Mouse (Mus musculus) thymus, postnatal 25 days (tissue): ENCODE results near the gene Hcn1.
"Not testable (repeated sequence)": the region's sequence is repeated elsewhere in the genome, so short reads cannot be mapped to it uniquely, and the experiment has no call there.

Source experiments
- DNase-seq: peaks from one replicate; pipeline ENCODE4 v3.0.0; 2022

The Hcn1 gene

DNA sequence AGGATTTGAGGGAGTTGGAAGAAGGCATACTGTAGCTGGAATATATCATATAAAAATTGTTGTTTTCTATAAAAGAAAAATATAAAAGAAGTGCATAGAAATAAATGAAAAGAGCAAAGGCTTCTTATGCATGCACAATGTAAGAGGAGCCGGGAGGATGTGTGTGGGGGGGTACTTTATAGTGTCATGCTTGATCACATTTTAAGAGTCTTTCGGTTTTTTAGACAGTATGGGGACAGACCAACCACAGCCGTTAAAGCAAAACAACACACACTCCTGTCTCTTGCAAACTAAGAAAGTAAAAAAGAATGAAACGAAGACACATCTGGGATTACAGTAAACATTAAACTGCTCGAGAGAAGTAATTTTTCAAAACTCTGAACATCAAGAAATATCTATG, 290.0 kb downstream of the Hcn1 start:
- DNase-seq, result no peak

DNA sequence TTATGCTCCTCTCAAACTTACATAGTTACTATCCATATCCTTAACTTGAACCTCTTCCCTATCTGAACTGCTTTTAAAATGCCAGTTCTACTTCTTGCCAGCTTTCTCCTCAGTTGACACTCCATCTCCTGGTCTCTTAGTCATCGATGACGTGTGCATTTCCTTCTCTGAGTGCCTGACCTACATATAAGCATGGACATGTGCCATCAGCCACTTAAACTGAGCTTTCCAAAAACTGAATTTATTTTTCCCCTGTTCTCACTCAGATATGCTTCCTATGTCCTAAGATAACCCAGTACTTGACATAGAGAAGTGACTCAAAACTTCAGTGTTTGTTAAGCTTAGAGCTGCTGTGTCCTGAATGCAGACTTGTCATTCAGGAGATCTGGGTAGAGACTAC, 295.9 kb downstream of the Hcn1 start:
- no peak for DNase-seq

DNA sequence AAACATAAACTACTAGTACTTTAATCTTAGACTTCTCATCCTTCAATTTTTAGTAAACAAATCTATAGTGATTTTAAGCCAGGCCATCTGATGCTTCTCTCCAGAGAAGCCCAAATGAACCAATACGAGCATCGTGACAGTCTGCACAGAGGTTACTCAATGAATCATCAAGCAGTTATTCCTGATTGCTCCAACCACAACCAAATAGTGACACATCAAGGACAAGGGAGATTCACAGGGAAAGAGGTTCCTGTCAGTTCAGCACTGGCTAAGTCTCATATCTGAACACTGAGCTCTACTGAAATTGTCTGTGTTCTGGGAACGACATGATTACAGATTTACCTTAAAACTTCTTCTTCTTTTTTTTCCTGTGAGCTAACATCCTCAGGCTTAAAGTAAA, 305.7 kb downstream of the Hcn1 start:
- no peak for DNase-seq

DNA sequence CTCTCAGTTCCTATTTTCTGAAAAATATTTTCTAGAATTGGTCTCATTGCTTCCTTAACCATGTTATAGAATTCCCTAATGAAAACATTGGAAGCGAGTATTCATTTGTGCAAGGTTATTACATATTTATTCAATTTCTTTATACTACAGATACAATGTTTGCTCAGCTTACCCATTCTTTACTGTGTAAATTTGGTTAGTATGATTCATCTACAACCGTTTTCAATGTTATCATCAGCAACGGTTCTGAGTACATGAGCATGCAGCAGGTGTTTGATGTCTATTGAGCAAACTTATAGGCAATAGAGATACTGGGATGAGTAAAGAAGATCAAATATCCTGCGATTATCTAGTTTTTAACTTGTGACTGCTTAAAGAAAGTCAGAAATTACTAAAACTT, 327.6 kb downstream of the Hcn1 start:
- no peak for DNase-seq

DNA sequence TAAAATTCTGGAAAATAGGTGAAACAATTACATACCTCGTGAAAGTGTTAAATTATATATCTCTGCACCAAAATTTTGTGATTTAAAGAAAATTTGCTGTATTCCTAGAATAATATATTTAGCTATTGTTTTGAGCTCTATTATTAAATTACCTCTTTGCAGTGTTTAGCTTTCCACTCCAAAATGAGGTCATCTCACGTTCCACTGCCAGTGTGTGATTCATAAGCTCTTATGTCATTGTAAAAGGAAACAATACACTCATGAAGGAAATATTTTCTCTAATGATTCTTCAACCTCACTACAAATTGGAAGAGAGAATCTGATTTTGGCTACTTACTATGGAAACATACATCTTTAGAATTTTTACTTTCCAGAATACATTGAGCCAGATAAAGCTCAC, 329.6 kb downstream of the Hcn1 start:
- DNase-seq, result no peak

DNA sequence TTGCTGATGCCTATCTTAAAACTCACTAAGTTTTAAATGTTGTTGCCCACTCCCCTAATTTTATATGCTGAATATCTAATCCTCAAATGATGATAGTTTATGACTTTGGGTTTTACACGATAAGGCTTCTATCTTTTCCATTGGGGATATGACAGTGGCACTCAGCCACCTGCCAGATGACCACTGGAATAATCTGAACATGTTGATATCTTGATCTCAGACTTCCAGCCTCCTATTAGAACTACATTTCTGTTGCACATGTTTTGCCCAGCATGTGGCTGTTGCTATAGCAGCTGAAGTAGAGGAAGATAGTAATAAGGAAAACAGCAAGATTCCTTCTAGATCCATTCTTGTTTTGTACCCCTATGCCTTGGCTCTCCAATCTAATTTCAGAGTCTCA, 336.6 kb downstream of the Hcn1 start:
- DNase-seq, result no peak

DNA sequence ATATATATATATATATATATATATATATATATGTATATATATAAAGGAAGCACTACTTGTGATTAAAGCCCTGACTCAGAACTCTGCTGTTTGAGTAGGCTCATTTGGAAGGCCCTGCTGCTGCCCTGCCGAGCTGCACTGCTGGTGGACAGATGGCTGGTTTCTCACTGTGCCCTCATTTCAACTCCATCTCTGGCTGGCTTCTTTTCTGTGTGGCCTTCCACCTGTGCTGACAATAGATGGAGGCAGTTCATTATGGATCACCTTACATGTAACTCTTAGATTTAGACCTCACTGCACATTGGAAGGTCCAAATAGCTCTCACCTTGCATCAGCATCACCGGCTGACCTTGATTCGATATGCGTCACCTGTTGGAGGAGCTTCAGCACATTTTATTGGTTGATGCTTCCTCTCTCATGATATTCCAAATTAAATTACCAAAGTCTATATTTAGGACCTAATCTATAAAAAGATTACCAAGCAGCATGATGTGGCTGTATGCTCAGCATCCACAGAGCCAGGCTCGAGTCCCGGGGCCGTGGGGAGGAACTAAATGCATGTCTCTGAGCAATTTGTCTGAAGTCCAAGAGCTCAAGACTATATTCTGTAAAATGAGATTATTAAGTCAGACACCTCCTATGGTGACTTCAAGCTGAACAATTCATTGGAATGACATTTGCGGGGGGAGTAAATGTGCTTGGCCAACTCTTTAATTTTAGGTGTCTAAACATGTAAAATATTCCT, 338.6 kb downstream of the Hcn1 start:
- DNase-seq, result no peak

DNA sequence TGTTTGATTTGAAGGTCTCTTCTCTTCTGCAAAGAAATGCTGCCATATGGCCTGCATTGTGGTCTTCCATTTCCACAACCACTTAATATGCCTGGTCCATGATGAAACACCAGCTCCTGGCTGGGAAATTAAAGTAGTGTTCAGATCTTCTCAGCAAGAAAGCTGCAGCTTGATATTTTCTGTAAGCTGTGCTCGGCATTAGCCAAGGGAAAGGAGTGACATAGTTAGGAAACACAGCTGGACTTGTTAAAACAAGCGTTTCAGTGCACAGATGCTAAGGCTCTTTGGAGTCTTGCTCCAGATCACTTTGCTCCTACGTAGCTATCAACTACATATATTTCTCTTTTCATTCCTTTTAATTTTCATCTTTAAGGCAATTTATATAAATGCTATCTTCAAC, 344.7 kb downstream of the Hcn1 start:
- DNase-seq, result no peak

DNA sequence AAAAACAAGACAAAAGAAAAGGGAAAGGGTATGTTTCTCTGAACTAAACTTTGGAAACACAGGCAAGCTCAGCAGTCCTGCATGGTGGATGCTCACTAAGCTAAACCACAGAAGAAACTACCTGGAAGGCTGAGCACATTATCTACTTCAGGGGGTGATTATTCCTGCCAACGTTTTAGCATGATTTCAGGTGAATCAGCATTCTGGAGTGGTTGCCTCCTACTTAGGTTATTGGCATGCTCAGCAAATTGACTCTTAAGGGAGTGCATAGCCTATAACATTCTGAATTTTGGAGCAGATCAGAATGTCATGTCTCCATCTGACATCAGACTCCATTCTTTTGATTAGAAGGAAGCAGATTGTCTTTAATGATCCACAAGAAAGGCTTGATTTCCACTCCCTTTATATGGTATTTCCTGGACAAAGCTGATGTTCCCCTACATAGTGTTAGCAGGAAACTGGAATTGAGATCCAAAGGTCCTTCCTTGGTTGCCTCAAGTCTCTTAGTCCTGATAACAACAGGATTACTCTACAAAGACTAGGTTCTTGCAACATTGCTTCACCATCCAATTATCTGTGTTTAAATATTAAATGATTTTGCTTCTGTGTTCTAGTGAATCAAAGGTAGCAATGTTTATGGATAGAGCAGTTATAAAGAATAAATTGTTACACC, 345.7 kb downstream of the Hcn1 start:
- DNase-seq, result no peak

DNA sequence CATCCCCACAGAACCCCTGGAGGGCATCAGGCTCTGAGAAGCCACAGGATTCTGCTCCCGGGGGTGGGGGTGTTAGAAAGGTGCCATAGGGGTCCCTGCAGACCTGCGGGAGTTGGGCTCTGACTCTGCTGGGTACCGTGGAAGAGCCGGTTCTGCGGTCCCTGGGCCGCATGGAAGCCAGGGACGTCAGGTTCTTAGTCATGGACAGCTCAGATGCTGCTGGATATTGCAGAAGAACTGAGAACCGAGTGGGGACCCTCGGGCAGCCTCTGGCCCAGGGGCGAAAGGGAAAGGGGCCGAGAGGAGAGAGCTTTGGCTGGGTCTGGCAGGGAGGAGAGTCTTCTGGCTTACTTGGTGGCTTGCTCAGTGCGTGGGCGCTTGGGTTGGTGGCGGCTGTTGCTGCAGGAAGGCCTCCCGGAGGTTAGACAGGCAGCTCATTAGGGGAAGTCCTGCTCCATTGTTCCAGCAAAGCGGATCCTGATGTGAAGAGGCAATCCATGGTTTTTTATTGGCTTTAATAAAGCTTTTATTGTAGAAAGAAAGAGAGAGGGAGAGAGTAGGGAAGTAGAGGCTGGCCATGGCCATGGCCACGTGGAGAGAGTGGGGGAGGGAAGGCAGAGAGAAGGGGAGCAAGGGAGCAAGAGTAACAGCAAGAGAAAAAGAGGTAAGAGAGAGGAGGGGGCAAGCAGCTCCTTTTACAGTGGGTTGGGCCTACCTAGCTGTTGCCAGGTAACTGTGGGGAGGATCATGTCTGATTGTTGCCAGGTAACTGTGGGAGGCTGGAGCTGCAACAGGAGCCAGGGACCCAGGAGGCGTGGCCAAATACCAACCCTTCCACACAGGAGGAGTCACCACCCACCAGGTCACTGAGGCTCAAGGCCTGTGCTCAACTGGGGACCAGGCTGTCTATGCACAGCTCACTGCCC, 356.6 kb downstream of the Hcn1 start:
- no peak for DNase-seq

DNA sequence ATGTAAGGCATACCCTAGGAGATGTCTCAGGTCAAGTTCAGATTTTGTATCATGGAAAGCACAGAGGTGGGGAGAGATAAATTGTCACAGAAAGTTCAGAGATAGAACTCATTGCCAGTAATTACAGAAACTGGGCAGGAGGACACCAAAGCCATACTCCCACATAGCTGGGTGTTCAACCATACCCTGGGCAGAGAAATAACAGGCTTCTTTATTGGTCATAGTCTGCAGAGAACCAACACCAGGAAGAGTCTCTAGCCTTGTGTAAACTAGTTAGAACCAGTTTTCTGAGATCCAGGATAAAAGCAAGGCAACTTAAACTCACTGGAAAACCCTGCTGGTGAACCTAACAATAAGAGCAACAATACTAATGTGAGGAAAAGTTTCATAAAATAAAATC, 362.5 kb downstream of the Hcn1 start:
- DNase-seq, result no peak

DNA sequence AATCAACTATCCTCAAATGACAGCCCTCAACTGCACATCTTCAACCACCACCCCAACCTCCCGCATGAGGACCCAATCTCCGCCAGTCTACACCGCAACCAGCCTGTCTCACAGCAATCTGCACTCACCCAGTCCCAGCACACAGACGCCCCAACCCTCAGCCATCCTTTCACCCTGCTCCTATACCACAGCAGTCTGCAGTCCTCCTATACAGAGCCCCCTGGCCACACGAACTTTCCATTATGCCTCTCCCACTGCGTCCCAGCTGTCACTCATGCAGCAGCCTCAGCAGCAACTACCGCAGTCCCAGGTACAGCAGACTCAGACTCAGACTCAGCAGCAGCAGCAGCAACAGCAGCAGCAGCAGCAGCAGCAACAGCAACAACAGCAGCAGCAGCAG, 373.3 kb downstream of the Hcn1 start:
- no peak for DNase-seq

DNA sequence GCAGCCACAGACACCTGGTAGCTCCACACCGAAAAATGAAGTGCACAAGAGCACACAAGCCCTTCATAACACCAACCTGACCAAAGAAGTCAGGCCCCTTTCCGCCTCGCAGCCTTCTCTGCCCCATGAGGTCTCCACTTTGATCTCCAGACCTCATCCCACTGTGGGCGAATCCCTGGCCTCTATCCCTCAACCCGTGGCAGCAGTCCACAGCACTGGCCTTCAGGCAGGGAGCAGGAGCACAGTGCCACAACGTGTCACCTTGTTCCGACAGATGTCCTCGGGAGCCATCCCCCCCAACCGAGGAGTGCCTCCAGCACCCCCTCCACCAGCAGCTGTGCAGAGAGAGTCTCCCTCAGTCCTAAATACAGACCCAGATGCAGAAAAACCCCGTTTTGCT, 373.7 kb downstream of the Hcn1 start:
- DNase-seq, result no peak

DNA sequence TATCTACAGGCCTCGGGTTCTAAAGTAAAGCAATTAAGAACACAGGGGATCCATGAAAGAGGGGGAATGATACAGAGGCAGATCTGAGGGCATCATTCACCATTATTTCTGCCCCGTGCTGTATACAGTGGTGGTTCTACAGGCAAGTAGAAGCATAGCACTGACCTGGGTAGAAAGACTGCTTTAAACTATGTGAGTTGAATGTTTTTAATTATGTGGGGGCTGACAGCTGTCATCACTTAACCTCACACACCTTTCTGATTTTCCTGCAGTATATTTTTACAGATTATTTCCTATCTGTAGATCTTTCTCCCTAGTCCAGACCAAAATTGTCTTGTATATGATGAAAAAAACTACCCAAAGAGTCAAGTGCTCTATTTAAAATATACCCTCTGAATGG, 382.2 kb downstream of the Hcn1 start:
- DNase-seq, result no peak

DNA sequence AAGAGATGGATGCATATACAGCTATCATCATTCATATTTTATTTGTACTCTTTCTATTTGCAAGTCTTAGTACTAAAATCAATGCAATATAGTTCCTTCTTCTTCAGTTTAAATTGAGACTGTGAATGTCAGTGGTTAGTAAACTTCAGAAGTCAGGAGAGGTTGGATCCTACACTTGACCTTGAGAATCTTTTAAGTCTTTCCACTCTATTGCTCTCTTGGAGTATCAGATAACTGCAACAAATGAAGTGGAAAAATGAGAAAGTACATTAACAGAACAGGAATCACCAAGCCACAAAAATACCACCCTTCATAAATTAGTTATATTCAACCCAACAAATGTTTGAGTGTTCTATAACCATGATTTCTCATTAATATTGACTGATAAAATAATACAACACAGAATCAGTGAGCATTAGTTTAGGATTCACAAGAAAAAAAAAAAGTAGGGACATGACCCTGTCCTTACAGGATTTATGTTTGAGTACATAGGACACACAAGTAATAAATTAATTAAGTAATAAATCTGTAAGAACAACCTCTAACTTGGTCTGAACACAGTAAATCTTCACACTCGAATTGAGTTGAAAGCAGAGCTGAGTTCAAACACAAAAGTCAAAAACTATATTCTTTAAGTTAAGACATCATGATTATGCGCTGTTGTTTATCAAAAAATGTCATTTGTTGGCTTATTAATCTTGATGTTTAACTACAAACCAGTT, 397.8 kb downstream of the Hcn1 start:
- no peak for DNase-seq

DNA sequence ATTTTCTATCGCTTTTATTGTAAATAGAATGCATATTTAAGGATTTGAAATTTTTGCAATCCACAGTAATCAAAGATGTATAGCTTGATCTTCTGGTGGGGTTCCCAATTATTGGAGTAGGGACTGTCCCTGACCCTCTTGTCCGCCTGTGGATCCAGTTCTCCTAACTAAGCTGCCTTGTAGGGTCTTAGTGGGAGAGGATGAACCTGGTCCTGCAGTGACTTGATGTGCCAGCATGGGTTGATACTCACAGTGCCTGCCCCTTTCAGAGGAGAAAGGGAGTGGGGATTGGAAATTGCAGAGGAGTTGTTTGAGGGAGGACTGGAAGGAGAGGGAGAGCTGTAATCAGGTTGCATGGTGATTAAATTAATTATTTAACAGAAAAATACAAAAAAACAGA, 398.4 kb downstream of the Hcn1 start:
- no peak for DNase-seq

DNA sequence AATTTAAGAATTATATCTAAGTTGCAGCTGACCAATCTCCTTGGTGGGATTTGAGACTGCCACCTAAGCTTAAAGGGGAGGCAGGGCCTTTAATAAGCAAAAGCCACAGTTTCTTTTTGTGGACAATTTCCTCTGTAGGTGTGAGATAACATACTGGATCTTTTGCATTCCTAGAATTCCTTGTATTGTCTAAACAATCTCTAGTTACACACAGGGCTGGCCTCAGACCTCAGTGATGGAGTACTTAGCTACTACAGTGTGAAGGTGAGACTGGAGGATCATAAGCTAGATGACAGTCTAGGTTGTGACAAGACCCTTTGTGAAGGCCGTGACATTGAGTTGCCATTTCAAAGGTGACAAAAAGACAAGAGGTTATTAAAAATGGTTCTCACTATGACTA, 419.1 kb downstream of the Hcn1 start:
- DNase-seq, result no peak

DNA sequence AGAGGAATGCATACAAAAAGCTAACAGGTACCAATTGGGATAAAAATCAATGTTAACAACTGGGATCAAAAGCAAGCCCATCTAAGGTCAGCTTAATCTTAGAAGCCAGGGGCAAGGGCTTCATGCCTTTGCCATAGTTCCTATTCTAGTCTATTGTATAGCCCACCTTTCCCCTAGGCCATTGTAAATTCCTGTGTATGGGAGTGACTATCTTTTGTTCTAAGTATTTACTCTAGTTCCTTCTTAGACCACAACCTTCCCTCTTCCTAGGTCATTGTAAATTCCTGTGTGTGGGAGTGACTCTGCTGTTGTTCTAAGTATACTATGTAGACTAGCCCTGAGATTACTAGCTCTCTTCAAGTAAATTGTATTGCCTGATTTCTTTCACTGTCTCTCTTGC, 420.8 kb downstream of the Hcn1 start:
- not testable (repeated sequence) for DNase-seq

DNA sequence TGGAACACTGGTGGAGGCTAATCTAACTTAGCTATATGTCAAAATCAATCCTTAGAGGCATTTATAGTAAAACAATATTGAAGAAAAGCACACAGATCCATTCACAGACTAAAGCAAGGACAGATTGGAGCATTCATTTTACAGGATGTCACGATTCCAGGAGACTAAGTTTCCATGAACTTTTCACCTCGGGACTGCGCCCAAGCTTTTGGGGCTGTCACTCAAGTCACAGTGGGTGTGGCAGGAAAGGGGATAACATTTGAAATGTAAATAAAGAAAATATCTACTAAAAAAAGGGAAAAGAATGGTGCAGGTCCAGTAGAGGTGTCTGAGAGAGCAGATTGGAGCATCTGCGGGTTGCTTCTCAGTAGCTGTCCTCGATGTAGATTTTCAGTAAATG, 421.3 kb downstream of the Hcn1 start:
- no peak for DNase-seq

DNA sequence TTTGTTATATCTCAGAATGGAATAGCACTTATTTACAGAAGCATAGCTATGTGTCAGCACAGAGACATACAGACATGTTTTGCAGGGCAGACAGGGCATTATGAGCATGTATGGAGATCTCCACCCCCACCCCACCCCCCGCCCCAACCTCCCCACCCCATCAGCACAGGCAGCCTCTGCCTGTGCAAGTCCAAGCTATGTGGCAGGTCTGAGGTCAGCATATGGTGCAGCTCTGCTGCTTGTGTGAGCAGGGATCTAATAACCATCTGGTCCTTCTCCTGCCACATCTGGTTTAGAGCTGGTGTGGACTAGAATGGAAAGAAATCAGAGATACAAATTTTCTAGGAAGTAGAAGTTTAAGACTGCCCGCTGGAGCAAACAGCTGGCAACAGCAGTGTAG, 424.4 kb downstream of the Hcn1 start:
- no peak for DNase-seq

DNA sequence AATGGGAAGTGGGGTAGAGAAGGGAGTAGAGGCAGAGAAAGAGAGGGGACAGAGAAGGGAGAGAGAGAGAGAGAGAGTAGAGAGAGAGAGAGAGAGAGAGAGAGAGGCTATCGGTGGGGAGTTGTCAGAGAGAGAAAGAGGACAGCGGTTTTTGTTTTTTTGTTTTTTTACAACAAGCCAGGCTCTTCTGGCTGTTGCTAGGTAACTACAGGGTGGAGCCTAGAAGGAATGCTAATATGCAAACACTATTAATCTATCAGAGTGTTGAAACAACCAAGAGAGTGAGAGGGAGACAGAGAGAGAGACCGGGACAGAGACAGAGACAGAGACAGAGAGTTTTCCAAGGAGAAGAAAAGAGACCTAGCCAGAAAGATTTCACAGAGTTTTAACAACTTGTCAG, 425.7 kb downstream of the Hcn1 start:
- DNase-seq, result no peak

DNA sequence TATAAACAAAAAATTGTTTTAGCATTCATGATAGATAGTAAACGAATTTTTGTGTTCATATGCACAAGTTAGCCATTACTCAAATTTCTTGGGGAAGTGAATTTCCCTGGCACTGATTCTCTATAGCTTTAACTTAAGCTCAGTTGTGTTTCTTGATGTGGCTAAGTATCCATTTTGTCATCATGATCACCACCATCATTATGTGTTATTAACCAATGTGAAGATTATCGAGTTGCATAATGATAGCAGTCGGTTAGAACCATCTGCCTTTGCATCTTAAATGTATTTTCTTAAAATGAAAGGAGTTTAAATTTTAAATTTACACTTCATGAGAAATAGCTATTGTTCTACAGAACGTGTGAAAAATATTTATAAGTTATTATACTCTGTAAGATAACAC, 426.5 kb downstream of the Hcn1 start:
- no peak for DNase-seq

DNA sequence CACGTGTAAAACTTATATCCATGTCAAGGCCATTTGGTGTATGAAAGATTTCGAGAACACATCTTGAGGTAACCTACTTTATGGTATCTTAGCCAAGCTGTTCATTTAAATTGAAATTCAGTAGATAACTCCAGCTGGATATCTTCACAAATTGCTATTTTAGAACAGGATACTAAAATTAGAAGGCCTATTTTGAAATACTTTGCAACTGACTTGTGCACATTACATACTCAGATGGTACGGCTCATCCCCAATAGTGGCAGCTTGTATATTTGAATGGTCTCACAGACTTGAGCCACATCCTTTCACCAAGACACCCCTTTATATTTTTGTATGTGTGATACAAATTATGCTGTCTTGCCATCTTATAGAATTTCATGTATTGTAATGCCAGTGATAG, 427.5 kb downstream of the Hcn1 start:
- DNase-seq, result no peak
